Mouse (Mus musculus) kidney, postnatal 0 days (tissue): Measurements from ENCODE around the gene Jpt1. TPM values are rescaled to one million over a fixed set of nuclear protein-coding genes. Genes with fewer than 3 reads are reported as not detected.

Experiments
- ATAC-seq: fragments of 200-750 bp; cut with Nextera tagmentation; replicated peaks from 2 replicates; pipeline ENCODE4 v1.8.0; 2017; ENCODE audit warnings: low read depth, moderate number of reproducible peaks, moderate TSS enrichment, moderate library complexity; ENCODE audit not compliant: low FRiP score
- DNase-seq: peaks from one replicate; pipeline ENCODE4 v3.0.0-alpha.2; 2016; ENCODE audit warnings: low spot score
- H3K27ac ChIP-seq: fragments of 300-500 bp; sonication (generic); 2 replicates; pipeline ENCODE4 v1.5.1; 2014; ENCODE audit warnings: mild to moderate bottlenecking
- H3K27me3 ChIP-seq: fragments of 300-500 bp; sonication (generic); 2 replicates; pipeline ENCODE4 v1.6.1; 2014; ENCODE audit warnings: low read length, mixed read lengths; ENCODE audit not compliant: insufficient read depth
- H3K36me3 ChIP-seq: fragments of 300-500 bp; sonication (generic); 2 replicates; pipeline ENCODE4 v1.6.1; 2014; ENCODE audit warnings: low read length, mixed read lengths; ENCODE audit not compliant: insufficient read depth
- H3K4me1 ChIP-seq: fragments of 300-500 bp; sonication (generic); replicated peaks from 2 replicates; pipeline ENCODE4 v1.6.1; 2014; ENCODE audit warnings: antibody characterized with exemption, low read length, mixed read lengths; ENCODE audit not compliant: insufficient read depth
- H3K4me2 ChIP-seq: fragments of 300-500 bp; sonication (generic); 2 replicates; pipeline ENCODE4 v1.6.1; 2014; ENCODE audit warnings: mild to moderate bottlenecking, low read length, moderate library complexity, mixed read lengths
- H3K4me3 ChIP-seq: fragments of 300-500 bp; sonication (generic); replicated peaks from 2 replicates; pipeline ENCODE4 v1.5.1; 2014; ENCODE audit warnings: low read depth, low read length
- H3K9ac ChIP-seq: fragments of 300-500 bp; sonication (generic); 2 replicates; pipeline ENCODE4 v1.6.1; 2014; ENCODE audit warnings: low read depth, low read length
- H3K9me3 ChIP-seq: fragments of 300-500 bp; sonication (generic); replicated peaks from 2 replicates; pipeline ENCODE4 v1.6.1; 2016; ENCODE audit warnings: low read length, inconsistent platforms, mixed read lengths
- CTCF ChIP-seq: IDR thresholded peaks from 2 replicates; pipeline ENCODE4 v1.5.1; 2016; ENCODE audit warnings: antibody characterized with exemption, low read depth, mild to moderate bottlenecking, moderate library complexity
- WGBS: fragments of 180-500 bp; shearing (Covaris S2); extraction: QIAGEN DNeasy Blood & Tissue Kit; methylation state at CpG from one replicate; pipeline ENCODE4 v1.1.7; 2014; 5-methylcytosine and 5-hydroxymethylcytosine counted together
- polyA plus RNA-seq: library from polyadenylated mRNA; unstranded; fragments of >200 nt; fragmentation: Nextera tagmentation; extraction: Ambion mirVana; gene quantifications from 2 replicates; pipeline ENCODE4 v1.2.1, GENCODE M21; 2015

Jpt1 gene
- polyA plus RNA-seq, 1 experiment from 2014 or later, result 251 TPM

GRCm38 (mm10) chr11:115522238-115522637 lies 8.1 kb upstream of the Jpt1 start:
- peaks cover 21% of the 10 kb centered on the region for H3K36me3 ChIP-seq
- no peaks in the 10 kb centered on the region for H3K4me1 ChIP-seq
- no peak overlapping the region for H3K4me2 ChIP-seq
- H3K4me3 ChIP-seq, result no peak overlapping the region
- no peaks in the 10 kb centered on the region for H3K27me3 ChIP-seq
- no peak overlapping the region for H3K27ac ChIP-seq
- no peaks in the 10 kb centered on the region for H3K9me3 ChIP-seq
- 96% methylated on average over 2 of the region's 2 CpGs for WGBS
- H3K9ac ChIP-seq, result no peak overlapping the region
- ATAC-seq (no peak), DNase-seq (no peak)
- no peak for TF ChIP-seq CTCF

- TF ChIP-seq CTCF, result no peak
- DNase-seq, result no peak
- H3K36me3 ChIP-seq, result peaks cover 18% of the 10 kb centered on the region
- H3K4me3 ChIP-seq, result no peak overlapping the region
- H3K27me3 ChIP-seq, result no peaks in the 10 kb centered on the region
- ATAC-seq, result no peak
- no peak overlapping the region for H3K27ac ChIP-seq
- WGBS, result 81% methylated on average over 4 of the region's 4 CpGs
- H3K9me3 ChIP-seq, result no peaks in the 10 kb centered on the region
- no peak overlapping the region for H3K9ac ChIP-seq
- H3K4me1 ChIP-seq, result no peaks in the 10 kb centered on the region
- no peak overlapping the region for H3K4me2 ChIP-seq
Observed at GRCm38 (mm10) chr11:115521080-115521479, 6.9 kb upstream of the Jpt1 start.

- H3K27ac ChIP-seq, result no peak overlapping the region
- no peaks in the 10 kb centered on the region for H3K4me1 ChIP-seq
- H3K27me3 ChIP-seq, result no peaks in the 10 kb centered on the region
- DNase-seq, result no peak
- TF ChIP-seq CTCF, result no peak
- no peak for ATAC-seq
- no peaks in the 10 kb centered on the region for H3K9me3 ChIP-seq
- WGBS, result 81% methylated on average over 2 of the region's 2 CpGs
- no peak overlapping the region for H3K4me2 ChIP-seq
- no peak overlapping the region for H3K9ac ChIP-seq
- no peak overlapping the region for H3K4me3 ChIP-seq
- H3K36me3 ChIP-seq, result peaks cover 9% of the 10 kb centered on the region
Observed at GRCm38 (mm10) chr11:115520218-115520617, 6.0 kb upstream of the Jpt1 start.

GRCm38 (mm10) chr11:115519581-115519980 lies 5.4 kb upstream of the Jpt1 start:
- H3K36me3 ChIP-seq, result peaks cover 4% of the 10 kb centered on the region; the same call in 1 of the 2 replicates
- no peak overlapping the region for H3K27ac ChIP-seq
- H3K4me2 ChIP-seq, result no peak overlapping the region
- no peaks in the 10 kb centered on the region for H3K4me1 ChIP-seq
- H3K27me3 ChIP-seq, result no peaks in the 10 kb centered on the region
- no peak overlapping the region for H3K4me3 ChIP-seq
- no peak for DNase-seq
- no peak for TF ChIP-seq CTCF
- no peaks in the 10 kb centered on the region for H3K9me3 ChIP-seq
- H3K9ac ChIP-seq, result no peak overlapping the region
- WGBS, result 84% methylated on average over 3 of the region's 3 CpGs
- no peak for ATAC-seq

- no peak overlapping the region for H3K27ac ChIP-seq
- no peak overlapping the region for H3K4me3 ChIP-seq
- H3K4me2 ChIP-seq, result no peak overlapping the region
- DNase-seq, result no peak
- H3K9ac ChIP-seq, result no peak overlapping the region
- peaks cover 2% of the 10 kb centered on the region; the same call in 1 of the 2 replicates for H3K36me3 ChIP-seq
- WGBS, result 34% methylated on average over 9 of the region's 9 CpGs
- no peaks in the 10 kb centered on the region for H3K9me3 ChIP-seq
- H3K27me3 ChIP-seq, result no peaks in the 10 kb centered on the region
- H3K4me1 ChIP-seq, result no peaks in the 10 kb centered on the region
- ATAC-seq, result no peak
- no peak for TF ChIP-seq CTCF
Observed at GRCm38 (mm10) chr11:115518693-115519092, 4.5 kb upstream of the Jpt1 start.

GRCm38 (mm10) chr11:115516942-115517341 lies 2.8 kb upstream of the Jpt1 start:
- no peak overlapping the region for H3K4me3 ChIP-seq
- ATAC-seq (no peak), DNase-seq (no peak)
- H3K27ac ChIP-seq, result no peak overlapping the region
- no peaks in the 10 kb centered on the region for H3K9me3 ChIP-seq
- no peaks in the 10 kb centered on the region for H3K36me3 ChIP-seq
- H3K4me2 ChIP-seq, result no peak overlapping the region
- no peaks in the 10 kb centered on the region for H3K27me3 ChIP-seq
- H3K4me1 ChIP-seq, result peaks cover 10% of the 10 kb centered on the region; the same call in 1 of the 2 replicates
- H3K9ac ChIP-seq, result no peak overlapping the region
- WGBS, result 80% methylated on average over 5 of the region's 5 CpGs
- TF ChIP-seq CTCF, result no peak

GRCm38 (mm10) chr11:115515021-115515420 lies 834 bp upstream of the Jpt1 start:
- Histone ChIP-seq H3K27me3 (no peaks in the 10 kb centered on the region), H3K4me2 (no peak overlapping the region), H3K4me3 (no peak overlapping the region), H3K36me3 (no peaks in the 10 kb centered on the region), H3K9ac (no peak overlapping the region), H3K4me1 (peaks cover 18% of the 10 kb centered on the region; the same call in 1 of the 2 replicates), H3K9me3 (no peaks in the 10 kb centered on the region), H3K27ac (no peak overlapping the region)
- WGBS, result 60% methylated on average over 6 of the region's 6 CpGs
- no peak for TF ChIP-seq CTCF
- ATAC-seq (no peak), DNase-seq (no peak)
